Mouse (Mus musculus) MEL-GATA-1-ER (cell line): ENCODE results near the gene Krt28.

Source experiments
- DNase-seq: peaks from one replicate; pipeline ENCODE4 v3.0.0-alpha.2; 2012; ENCODE audit warnings: low read depth; ENCODE audit errors: extremely low read depth

Krt28 gene

DNA sequence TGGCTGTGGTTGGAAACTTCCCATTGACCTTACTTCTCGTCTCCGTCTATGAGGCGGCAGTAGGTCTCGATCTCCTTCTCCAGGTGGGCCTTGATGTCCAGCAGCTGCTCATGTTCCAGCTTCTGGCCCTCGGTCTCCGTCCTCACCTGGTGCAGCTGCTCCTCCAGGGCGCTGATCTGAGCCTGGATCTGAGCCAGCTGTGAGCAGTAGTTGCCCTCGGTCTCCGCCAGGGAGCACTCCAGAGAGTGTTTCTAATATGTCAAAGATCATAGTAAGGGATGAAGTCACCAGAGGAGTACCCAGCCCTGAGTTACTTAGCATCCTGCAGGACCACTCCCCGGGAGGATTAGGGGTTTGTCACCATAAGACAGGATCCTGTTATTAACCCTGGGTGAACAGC lies 7.9 kb downstream of the Krt28 start:
- no peak for DNase-seq

DNA sequence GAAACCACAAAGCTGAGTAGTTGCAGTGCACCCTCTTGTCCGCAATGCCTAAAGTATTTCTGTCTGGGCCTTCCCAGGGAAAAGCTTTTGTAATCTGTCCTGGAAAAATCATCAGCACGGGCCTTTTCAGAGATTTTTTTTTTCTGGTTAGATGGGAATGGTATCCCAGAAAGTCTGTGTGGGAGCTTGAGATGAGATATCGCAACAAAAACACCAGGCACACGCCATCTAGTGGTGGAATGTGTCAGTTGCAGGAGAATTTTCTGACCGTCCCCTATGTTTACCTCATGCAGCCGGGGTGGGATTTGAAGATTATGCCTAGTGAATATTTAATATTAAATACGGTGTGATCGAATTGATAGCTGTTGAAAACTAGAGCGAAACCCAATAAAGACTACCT lies 10.3 kb downstream of the Krt28 start:
- DNase-seq, result no peak

DNA sequence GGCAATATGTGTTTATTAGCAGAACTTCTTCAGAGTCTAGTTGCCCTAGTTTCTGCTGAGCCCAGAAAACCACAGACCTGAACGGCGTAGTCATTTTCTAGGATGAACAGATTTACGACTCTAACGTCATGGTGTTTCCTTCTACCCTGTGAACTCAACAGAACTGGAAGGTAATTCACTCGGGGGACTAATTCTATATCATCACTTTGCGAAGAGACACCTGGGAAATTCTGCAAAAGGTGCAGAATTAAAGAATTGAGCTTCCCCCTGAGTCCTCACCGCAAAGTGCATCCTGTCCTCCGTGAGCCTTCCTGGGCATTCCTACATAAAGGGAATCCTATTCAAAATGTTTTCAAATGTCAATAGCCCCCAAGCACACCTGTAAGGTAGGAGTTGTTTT lies 13.3 kb downstream of the Krt28 start:
- DNase-seq, result no peak

GRCm38 (mm10) chr11:99351004-99351403 lies 23.7 kb downstream of the Krt28 start, which contains the start of gene Krt27:
Krt27 (minus strand) TSS chr11:99351104.
- no peak for DNase-seq

DNA sequence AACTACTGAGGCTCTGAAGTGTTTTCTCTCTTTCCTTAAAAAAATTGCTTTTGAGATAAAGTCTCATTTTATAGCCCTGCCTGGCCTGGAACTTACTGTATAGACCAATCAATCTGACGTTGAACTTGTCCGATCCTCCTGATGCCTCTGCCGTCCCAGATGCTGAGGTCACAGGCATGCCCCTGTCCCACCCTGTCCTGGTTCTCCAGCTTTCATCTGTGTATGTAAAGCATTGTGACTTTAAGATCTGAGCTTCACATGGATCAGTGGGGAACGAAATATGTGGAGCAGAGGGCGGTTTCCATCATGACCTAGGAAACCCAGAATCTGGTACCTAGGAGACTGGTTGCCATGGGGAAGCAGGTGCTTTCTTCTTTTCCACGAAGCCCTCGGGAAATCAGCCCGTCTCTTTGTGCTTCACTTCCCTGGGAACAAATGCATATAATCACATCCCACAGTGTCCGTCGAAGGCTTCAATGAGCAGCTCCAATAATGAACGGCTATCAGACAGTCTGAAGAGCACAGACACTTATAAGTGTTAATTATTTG lies 35.3 kb downstream of the Krt28 start:
- DNase-seq, result no peak

DNA sequence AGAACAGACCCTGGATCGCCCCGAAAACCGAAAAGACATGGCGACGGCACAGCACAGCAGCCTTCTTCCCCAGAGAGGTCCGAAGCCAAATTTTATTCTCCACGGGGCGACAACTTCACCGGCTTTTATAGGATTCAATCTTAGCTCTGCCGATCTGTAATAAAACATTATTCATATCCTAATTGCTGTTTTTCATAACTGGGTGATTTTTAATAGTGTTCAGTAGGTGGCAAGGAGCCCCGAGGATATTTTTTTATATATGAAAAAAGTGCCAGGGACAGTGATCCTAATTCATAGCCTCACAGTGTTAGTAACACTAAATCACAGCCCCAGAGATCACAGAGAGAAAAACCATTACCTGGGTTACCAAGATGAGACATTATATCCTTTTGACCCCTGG lies 36.8 kb downstream of the Krt28 start, which contains the start of gene Krt26:
Gene Krt26, minus strand, starts transcription at position 101 of the 400 bp plus-strand sequence.
- no peak for DNase-seq

- no peak for DNase-seq
These were observed 41.3 kb downstream of the Krt28 start for GRCm38 (mm10) chr11:99333426-99333825.

- DNase-seq, result no peak
These were observed 45.0 kb downstream of the Krt28 start for GRCm38 (mm10) chr11:99329655-99330054.

DNA sequence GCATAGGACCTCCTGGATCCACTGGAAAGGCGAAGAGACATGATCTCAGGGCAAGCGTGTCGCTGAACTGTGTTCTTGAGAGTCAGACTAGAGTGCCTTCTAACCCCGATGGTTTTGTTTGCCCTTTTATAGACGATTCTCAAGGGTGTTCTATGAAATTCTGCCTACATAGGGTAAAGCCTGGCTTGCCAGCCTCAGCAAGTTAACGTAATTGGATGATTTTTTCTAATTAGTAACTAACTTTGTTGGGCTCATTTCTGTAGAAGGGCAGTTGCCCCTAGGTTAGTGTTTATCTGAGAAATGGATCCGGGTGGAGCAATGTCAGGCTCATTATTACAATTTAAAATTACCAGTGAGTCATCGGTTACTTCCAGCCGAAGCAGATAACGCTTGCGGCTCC lies 51.9 kb downstream of the Krt28 start, which contains the start of gene Krt25:
Gene Krt25, minus strand, starts transcription at position 101 of the 400 bp plus-strand sequence.
- no peak for DNase-seq

DNA sequence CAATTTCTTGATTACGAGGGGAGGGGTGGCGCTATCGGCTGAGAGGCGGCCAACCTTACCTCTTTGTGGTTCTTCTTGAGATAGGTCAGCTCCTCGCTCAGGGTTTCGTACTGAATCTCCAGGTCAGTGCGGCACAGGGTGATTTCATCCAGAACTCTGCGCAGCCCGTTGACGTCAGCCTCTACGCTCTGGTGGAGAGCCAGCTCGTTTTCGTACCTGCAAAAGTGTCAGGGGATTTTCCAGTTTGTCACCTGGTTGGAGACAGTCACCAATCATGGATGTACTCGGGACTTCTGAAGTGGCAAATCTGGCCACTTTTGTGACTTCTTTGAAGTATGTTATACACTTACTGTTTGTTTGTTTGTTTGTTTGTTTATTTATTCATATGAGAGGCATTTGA lies 53.6 kb downstream of the Krt28 start:
- no peak for DNase-seq

DNA sequence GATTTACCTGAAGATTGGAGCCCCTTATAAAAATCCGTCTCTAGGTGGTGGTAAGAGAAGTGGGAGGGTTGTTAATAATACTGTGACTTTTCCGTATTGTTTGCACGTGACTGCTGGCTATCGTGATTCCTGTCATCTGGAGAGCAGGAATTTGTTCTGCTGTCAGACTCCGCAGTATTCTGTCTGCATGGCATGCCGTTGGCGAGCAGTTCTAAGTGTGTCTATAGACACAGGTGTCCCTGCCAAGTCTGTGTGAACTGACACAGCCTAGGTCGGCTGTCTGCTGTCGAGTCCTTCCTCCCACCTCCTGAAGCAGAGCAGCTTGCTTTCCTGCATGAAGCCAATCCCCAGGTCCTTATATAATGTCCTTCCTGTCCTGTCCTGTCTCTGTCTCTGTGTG lies 55.6 kb downstream of the Krt28 start:
- no peak for DNase-seq

DNA sequence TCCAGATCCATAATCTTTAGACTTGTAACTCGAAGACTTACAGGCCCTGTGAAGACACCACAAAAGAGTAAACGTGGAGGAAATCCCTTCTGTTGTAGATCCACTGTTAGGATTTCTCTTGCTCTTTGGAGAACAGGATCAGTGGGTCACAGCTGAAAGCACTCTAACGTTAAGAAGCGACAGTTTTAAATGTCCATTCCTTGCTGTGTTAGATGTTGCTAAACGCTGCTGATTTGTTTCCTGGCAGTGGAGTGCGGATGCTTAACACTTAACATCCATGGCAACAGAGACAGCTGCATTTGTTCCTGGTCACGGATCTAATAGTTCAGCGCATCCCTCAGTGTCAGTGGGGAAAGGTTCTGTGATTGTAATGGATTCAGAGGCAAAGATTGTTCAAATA lies 58.2 kb downstream of the Krt28 start:
- DNase-seq, result no peak
